Mouse (Mus musculus) lung, adult 18-20 months (tissue): ENCODE measurements around the gene Nid2.

Experiments used
- DNase-seq, 2 experiments: peaks; one replicate each; pipeline ENCODE4 v3.0.0; 2022; ENCODE audit warnings: mixed read lengths in 2 of 2

Gene Nid2

GRCm38 (mm10) chr14:19858808-19859776 lies 108.0 kb downstream of the Nid2 start:
- no peak for DNase-seq

- DNase-seq, result no peak
Observed at GRCm38 (mm10) chr14:19860281-19860680, 109.2 kb downstream of the Nid2 start.
